Mouse (Mus musculus): ENCODE measurements around the gene Cltrn. TPM values are rescaled to one million over a fixed set of nuclear protein-coding genes. Genes with fewer than 3 reads are reported as not detected.

Cltrn gene
- polyA plus RNA-seq, 1 experiment from 2014 or later = 0.67 TPM

DNA sequence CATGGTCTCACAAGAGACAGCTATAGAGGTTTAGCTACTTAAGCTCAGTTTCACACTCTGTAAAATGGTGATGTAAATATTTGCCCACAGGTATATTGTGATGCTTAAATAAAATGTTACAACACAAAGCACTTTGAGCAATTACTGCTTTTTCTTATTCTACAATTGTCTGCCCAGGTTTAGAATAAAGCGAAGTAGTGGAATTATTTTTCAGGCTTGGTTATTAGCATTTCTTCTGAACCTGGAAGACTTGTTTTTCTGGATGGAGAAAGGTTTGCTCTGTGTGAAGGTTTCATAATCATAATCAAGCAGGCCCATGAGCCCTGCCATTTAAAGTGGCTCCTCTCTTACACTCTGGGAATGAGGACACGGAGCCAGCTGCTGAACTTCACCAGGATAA, 50.4 kb downstream of the Cltrn start, which contains the start of gene Ace2:
Gene Ace2, plus strand, starts transcription at position 301 of the 400 bp plus-strand sequence.
- peaks cover 18% of the 10 kb centered on the region for H3K27me3 ChIP-seq
- no peaks in the 10 kb centered on the region for H3K9me3 ChIP-seq (replicated peaks)
- H3K4me3 ChIP-seq (replicated peaks) = no peak within 1 kb of the TSS
- H3K27ac ChIP-seq (replicated peaks) = no peak within 1 kb of the TSS
- WGBS (ENCODE audit: insufficient replicate concordance) = 67% methylated on average over 2 of the region's 2 CpGs
- H3K4me1 ChIP-seq (replicated peaks) = no peaks in the 10 kb centered on the region
- H3K4me2 ChIP-seq = no peak within 1 kb of the TSS
- no peak for ATAC-seq (ENCODE audit: insufficient read depth)
- H3K9ac ChIP-seq = no peak within 1 kb of the TSS
- H3K36me3 ChIP-seq (replicated peaks) = no peaks in the 10 kb centered on the region

DNA sequence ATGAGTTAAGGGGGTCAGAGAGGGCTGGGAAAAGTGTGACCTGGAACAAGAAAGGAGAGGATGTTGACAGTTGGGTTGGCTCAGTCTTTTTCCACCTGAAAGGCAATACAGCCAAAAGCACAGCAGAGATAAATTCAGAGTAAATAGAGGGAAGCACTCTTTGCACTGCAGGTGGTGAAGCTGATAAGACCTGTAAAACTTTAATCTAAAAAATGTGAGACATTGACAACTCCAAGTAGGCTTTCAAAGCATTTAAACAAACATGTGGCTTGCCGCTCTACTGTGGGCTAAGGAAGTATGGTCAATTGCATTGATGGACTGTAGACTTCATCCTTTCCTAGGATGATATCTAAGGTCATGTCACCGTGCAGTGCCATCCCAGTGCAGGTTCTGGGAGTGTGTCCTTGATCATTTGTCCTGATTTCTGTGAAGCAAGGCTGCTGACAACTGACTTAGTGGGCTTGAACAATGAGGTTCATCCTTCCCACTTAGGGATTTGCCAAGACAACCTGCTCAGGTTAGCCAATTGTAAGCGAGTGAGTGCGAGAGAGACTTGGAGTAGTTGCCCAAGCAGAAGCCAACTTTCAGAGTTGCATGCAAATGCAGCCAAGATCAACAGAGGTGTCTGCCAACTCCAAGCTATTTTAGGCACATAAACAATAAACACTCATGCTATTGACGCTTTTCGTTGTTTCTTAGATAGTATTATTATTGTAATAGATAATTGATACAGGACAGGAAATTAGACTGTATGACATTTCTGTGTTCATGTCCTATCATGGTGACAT, 57.0 kb downstream of the Cltrn start:
- peak; percentile 84 for ATAC-seq (ENCODE audit: insufficient read depth)
- H3K27me3 ChIP-seq = 0 out of 2 replicates have a peak, but pooled peaks cover 6% of the 10 kb centered on the region
- H3K36me3 ChIP-seq (replicated peaks) = no peaks in the 10 kb centered on the region
- H3K4me3 ChIP-seq (replicated peaks) = no peak overlapping the region
- H3K27ac ChIP-seq (replicated peaks) = peak overlapping the region; percentile 65
- 65% methylated on average over 6 of the region's 6 CpGs for WGBS (ENCODE audit: insufficient replicate concordance)
- 0 out of 2 replicates have a peak overlapping the region, but pooled peaks have one; percentile 29 for H3K4me2 ChIP-seq
- H3K4me1 ChIP-seq (replicated peaks) = peaks cover 18% of the 10 kb centered on the region
- H3K9ac ChIP-seq = no peak overlapping the region
- H3K9me3 ChIP-seq (replicated peaks) = no peaks in the 10 kb centered on the region

DNA sequence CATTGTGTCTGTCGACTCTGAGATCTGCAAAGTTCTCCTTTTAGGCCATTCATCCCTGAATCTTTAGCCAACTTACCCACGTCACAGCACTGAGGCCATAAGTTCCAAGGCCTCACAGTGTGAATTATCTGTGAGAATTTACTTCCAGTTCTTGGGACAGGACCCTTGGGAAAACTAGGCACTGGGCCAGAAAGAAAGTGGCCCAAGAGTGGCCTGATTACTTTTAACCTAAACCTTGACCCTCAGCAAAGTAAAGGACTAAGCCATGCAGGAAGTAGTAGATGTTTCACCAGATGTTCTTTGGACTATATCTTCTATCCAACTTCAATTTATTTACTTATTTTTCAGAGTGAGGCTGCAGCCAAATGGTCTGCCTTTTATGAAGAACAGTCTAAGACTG, 64.1 kb downstream of the Cltrn start:
- Histone ChIP-seq H3K9ac (no peak overlapping the region), H3K27ac (replicated peaks) (no peak overlapping the region), H3K36me3 (replicated peaks) (no peaks in the 10 kb centered on the region), H3K4me2 (no peak overlapping the region), H3K9me3 (replicated peaks) (no peaks in the 10 kb centered on the region), H3K27me3 (peaks cover 6% of the 10 kb centered on the region; the same call in 1 of the 2 replicates), H3K4me3 (replicated peaks) (no peak overlapping the region), H3K4me1 (replicated peaks) (no peaks in the 10 kb centered on the region)
- ATAC-seq (ENCODE audit: insufficient read depth) = no peak
- 42% methylated on average over 2 of the region's 2 CpGs for WGBS (ENCODE audit: insufficient replicate concordance)

DNA sequence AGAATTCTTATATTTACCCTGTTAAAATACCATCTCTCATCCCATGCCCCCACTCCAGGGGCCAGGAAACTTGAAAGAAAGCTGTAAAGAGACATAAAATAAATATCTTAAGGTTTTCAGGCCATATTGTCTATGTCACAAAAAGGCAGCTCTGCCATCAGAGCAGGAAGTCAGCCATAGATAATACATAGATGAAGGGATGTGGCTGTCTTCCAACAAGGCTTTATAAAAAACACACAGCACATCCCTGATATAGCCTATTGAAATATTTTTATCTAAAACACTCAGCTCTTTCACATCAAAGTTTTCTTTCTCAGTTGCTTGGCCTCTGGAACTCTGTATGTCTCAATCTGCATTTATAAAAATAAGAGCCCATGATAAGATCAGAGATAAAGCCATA, 65.0 kb downstream of the Cltrn start:
- Histone ChIP-seq H3K4me1 (replicated peaks) (no peaks in the 10 kb centered on the region), H3K9ac (no peak overlapping the region), H3K4me3 (replicated peaks) (no peak overlapping the region), H3K4me2 (no peak overlapping the region), H3K36me3 (replicated peaks) (no peaks in the 10 kb centered on the region), H3K27me3 (peaks cover 3% of the 10 kb centered on the region; the same call in 1 of the 2 replicates), H3K27ac (replicated peaks) (no peak overlapping the region), H3K9me3 (replicated peaks) (no peaks in the 10 kb centered on the region)
- no peak for ATAC-seq (ENCODE audit: insufficient read depth)

DNA sequence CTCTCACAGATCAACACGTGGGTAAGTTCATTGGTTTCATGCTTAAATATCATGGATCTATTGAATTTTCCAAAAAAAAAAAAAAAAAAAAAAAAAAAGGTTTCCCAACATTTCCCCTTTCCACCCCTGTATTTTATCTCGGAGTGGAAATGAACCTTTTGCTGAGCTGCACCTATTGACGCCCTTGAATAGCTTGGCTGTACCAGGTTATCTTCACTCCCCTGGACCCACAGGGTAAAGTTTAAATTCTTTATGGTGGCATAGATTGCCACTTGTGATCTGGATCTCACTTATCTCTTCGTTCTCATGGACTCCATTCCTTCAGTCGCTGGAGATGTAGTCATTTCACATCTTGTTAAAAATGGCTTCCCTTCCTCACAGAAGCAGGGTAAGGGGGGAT, 66.0 kb downstream of the Cltrn start:
- Histone ChIP-seq H3K4me2 (no peak overlapping the region), H3K36me3 (replicated peaks) (no peaks in the 10 kb centered on the region), H3K9ac (no peak overlapping the region), H3K4me3 (replicated peaks) (no peak overlapping the region), H3K4me1 (replicated peaks) (no peaks in the 10 kb centered on the region), H3K27me3 (peaks cover 4% of the 10 kb centered on the region; the same call in 1 of the 2 replicates), H3K9me3 (replicated peaks) (no peaks in the 10 kb centered on the region), H3K27ac (replicated peaks) (no peak overlapping the region)
- WGBS (ENCODE audit: insufficient replicate concordance) = 63% methylated on average over 5 of the region's 5 CpGs
- ATAC-seq (ENCODE audit: insufficient read depth) = no peak

DNA sequence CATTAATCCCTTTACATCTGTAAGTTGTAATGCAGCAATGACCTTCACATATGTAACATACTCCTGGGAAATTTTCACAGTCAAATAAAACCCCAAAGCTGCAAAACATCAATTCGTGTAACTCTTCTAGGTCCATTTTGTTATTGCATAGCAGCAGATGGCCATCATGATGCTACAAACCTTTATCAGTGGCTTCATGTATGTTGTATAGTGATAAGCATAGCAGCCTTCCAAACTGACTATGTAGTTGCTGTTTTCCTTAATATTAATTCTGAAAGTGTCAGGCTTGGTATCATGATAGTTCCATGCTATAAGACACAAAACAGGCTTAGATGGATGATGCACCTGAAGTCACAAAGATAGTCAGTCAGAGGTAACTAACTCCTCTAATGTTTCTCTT, 76.1 kb downstream of the Cltrn start:
- peak overlapping the region; percentile 27; the same call in 1 of the 2 replicates for H3K4me2 ChIP-seq
- H3K4me1 ChIP-seq (replicated peaks) = no peaks in the 10 kb centered on the region; the same call in 1 of the 2 replicates
- peaks cover 1% of the 10 kb centered on the region for H3K27me3 ChIP-seq
- peak overlapping the region; percentile 24; the same call in 1 of the 2 replicates for H3K27ac ChIP-seq (replicated peaks)
- H3K36me3 ChIP-seq (replicated peaks) = no peaks in the 10 kb centered on the region
- no peak overlapping the region for H3K4me3 ChIP-seq (replicated peaks)
- WGBS (ENCODE audit: insufficient replicate concordance) = 27% methylated on average over 1 of the region's 1 CpGs
- ATAC-seq (ENCODE audit: insufficient read depth) = peak; percentile 88
- no peak overlapping the region for H3K9ac ChIP-seq
- no peaks in the 10 kb centered on the region for H3K9me3 ChIP-seq (replicated peaks)

Other genes starting within 250 kb of the Cltrn start
- 5.0 and 5.5 TPM in 2 replicates for gene Ap1s2, start 179.8 kb upstream of the Cltrn start, polyA plus RNA-seq (2015; fragmentation: Nextera tagmentation; extraction: Ambion mirVana)
- gene Zrsr2, start 130.2 kb upstream of the Cltrn start, polyA plus RNA-seq (2015; fragmentation: Nextera tagmentation; extraction: Ambion mirVana) = 12.8 and 12.9 TPM in 2 replicates
- gene Car5b, start 60.8 kb upstream of the Cltrn start, polyA plus RNA-seq (2015; fragmentation: Nextera tagmentation; extraction: Ambion mirVana) = 0.06 and 0.13 TPM in 2 replicates
- gene Siah1b, start 12.3 kb upstream of the Cltrn start, polyA plus RNA-seq (2015; fragmentation: Nextera tagmentation; extraction: Ambion mirVana) = 14.3 and 15.8 TPM in 2 replicates
- 0.05 and 0.08 TPM in 2 replicates for gene Ace2, start 50.5 kb downstream of the Cltrn start, polyA plus RNA-seq (2015; fragmentation: Nextera tagmentation; extraction: Ambion mirVana)
- gene Bmx, start 169.4 kb downstream of the Cltrn start, polyA plus RNA-seq (2015; fragmentation: Nextera tagmentation; extraction: Ambion mirVana) = 0.50 and 0.71 TPM in 2 replicates
- 18.9 and 20.9 TPM in 2 replicates for gene Pir, start 180.5 kb downstream of the Cltrn start, polyA plus RNA-seq (2015; fragmentation: Nextera tagmentation; extraction: Ambion mirVana)

All from liver, embryonic 15.5 days (tissue).